Mouse (Mus musculus) liver, adult 2 months (tissue): ENCODE results near the gene Crybg1.

Experiments
- CTCF ChIP-seq: fragments of 200-500 bp; IDR thresholded peaks from 2 replicates; pipeline ENCODE4 v1.5.1; 2011; ENCODE audit warnings: low read depth, low read length, control low read depth
- POLR2A ChIP-seq: fragments of 200-500 bp; IDR thresholded peaks from 2 replicates; pipeline ENCODE4 v1.6.1; 2011; ENCODE audit warnings: low read length, control low read depth; ENCODE audit not compliant: insufficient read depth; ENCODE audit errors: extremely low read depth

- no peak for TF ChIP-seq POLR2A
- no peak for TF ChIP-seq CTCF
These were observed 134.8 kb downstream of the Crybg1 start for GRCm38 (mm10) chr10:44013885-44014284.
